Mouse (Mus musculus): ENCODE data around the gene Tmprss2. TPM values are rescaled to one million over a fixed set of nuclear protein-coding genes. Genes with fewer than 3 reads are reported as not detected.
A peak's percentile ranks its signal among the peaks of the same experiment; 100 is the strongest.
"Not testable (repeated sequence)": the region's sequence is repeated elsewhere in the genome, so short reads cannot be mapped to it uniquely, and the experiment has no call there.

Tmprss2 gene
- total RNA-seq, 2 experiments from 2014 or later: not detected

DNA sequence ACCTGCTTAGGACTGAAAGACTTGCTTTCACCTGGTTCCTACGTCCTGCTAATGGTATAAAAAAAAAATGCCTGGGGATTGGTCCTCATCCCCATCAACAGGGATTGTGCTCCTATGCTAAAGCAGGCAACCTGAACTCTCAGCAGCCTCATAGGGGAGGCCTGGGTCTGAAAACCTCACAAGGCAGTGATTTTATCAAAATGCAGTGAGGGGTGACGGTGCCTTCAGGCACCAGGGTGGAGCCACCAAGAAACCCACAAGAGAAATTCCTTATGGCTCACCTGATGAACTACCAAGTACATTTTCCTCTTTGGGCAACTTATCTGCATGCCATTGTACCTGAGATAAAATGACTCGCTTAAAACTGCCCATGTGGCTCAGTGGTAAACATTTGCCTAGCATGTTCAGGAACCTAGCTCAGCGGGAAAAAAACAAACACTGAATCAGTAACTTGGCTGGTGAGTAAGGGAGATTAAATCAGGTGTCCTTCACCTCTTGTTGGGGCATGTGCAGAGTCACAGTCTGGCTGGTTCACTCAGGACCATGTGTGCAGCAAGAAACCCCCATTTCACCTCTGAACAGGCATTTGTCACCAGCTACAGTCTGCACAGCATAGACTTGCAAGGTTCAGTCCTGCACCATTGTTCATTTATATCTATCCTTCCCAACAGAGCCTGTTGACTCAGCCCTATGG, 17.0 kb downstream of the Tmprss2 start:
- intact Hi-C loops (cut with DNase I): loop anchor here (5.0 kb wide), 1 partner anchor 152 kb away; no protein-coding TSS in a partner anchor

DNA sequence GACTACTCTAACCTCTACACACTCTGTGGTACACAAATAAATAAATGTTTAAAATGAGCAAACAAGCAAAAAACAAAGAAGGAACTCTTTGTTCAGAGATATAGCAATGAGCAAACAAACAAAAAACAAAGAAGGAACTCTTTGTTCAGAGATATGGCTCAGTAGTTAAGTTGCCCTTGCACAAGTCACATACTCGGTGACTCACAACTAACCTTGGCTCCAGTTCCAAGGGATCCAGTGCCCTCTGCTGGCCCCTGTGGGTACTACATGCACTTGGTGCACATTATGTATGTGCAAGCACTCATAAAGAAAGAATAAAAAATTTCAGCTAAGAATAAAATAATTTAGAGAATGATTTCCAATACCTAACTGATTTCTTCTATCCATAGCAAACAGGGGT, 17.9 kb downstream of the Tmprss2 start:
- DNase-seq (ENCODE audit: low spot score in 2 of 2): peak; percentile 72 to 79
- intact Hi-C loops (cut with DNase I): loop anchor here (5.0 kb wide), 1 partner anchor 151 kb away; no protein-coding TSS in a partner anchor

More for the DNA sequence above, 17.0 kb downstream of the Tmprss2 start:
- no peak for DNase-seq (ENCODE audit: low spot score in 2 of 2)

DNA sequence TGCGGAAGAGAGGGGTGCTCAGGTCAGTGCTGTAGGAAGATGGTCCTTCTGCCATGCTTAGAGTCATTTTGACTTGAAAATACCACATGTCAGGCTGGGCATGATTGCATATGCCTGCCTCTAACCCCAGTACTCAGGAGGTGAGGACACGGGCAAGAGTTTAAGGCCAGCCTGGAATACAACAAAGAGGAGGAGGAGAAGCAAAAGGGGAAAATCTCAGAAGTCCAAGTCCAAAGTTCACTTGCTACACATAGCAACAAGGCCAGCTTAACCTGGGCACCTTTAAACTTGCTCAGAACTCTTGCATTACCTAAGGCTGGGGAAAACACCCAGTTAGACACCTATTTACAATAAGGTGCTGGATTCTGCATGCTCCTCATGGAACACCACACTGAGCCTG, 19.5 kb downstream of the Tmprss2 start:
- DNase-seq (ENCODE audit: low spot score in 2 of 2): no peak
- intact Hi-C loops (cut with DNase I): loop anchor here (5.0 kb wide), 1 partner anchor 149 kb away; no protein-coding TSS in a partner anchor

DNA sequence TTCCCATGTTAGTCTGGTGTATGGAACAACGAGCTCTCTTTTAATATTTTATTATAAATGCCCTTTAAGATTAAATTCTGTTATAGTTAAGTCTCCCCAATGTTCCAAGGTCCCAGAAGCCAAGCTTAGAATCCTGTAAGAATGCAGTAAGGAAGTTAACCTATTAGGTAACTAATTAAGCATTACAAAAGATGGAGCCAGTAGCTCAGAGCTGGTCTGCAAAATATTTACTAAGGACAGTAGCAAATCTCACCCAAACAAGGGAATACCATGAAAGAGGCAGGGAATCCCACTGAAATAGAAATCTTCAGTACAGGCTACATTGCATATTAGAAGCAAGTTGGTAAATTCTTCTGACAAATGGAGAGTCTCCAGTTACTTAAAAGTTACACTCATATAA, 28.1 kb downstream of the Tmprss2 start:
- DNase-seq (ENCODE audit: low spot score in 2 of 2); intact Hi-C loops (cut with DNase I): not testable (repeated sequence)

DNA sequence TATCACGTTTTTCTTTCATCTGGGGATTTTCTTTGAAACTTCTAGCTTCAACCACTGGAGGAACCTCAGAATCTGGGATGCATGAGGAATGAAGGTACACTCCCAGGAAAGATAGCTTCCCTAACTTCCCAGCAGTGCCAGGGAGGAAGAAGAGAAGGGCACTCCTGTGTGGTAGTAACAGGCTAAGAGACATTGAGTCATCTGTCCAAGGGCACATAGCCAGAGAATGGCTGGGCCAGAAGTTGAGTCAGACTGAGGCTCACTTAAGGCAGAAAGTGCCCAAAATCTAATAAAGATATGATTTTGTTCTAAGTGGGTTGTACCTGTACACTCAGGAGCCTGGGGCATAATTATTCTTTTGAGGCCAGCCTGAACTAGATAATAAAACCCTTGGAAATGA, 41.6 kb downstream of the Tmprss2 start:
- no peak for DNase-seq (ENCODE audit: low spot score in 2 of 2)

DNA sequence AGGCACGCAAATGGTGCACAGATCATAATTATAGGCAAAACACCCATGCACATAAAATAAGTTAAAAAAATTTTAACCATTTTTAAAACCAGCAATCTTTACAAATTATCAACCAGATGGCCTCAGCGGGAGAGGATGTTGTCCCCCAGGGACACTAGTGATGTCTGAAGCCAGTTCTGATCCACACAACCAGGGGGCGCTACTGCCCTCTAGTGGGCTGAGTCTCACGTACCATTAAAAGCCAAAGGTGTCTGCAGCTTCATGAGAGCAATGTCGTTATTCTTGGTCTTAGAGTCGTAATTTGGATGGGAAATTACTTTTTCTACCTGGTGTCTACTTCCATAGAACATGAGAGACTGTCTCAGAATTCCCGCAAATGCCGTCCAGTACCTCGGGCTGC, 42.3 kb downstream of the Tmprss2 start:
- intact Hi-C loops (cut with DNase I): loop anchor here (5.0 to 10.0 kb wide), 2 partner anchors 126 to 254 kb away; no protein-coding TSS in a partner anchor

More for the DNA sequence above, 41.6 kb downstream of the Tmprss2 start:
- intact Hi-C loops (cut with DNase I): loop anchor here (5.0 to 10.0 kb wide), 2 partner anchors 127 to 255 kb away; no protein-coding TSS in a partner anchor

DNA sequence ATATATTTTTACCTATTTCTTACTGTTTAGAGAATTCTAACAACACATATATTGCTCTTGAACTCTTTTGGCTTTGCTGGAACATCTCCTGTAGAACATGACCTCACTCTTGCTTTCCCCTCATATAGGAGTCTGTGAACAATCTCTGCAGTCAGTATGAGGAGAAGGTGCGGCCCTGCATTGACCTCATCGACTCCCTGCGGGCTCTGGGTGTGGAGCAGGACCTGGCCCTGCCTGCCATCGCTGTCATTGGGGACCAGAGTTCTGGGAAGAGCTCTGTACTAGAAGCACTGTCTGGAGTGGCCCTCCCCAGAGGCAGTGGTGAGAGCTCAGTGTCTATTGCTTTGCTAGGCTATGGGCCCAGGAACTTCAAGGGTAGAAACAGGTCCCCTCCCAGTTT, 66.7 kb downstream of the Tmprss2 start:
- DNase-seq (ENCODE audit: low spot score in 2 of 2): no peak
- intact Hi-C loops (cut with DNase I): no loop called here

More for the DNA sequence above, 42.3 kb downstream of the Tmprss2 start:
- DNase-seq (ENCODE audit: low spot score in 2 of 2): peak; percentile 62 to 70

DNA sequence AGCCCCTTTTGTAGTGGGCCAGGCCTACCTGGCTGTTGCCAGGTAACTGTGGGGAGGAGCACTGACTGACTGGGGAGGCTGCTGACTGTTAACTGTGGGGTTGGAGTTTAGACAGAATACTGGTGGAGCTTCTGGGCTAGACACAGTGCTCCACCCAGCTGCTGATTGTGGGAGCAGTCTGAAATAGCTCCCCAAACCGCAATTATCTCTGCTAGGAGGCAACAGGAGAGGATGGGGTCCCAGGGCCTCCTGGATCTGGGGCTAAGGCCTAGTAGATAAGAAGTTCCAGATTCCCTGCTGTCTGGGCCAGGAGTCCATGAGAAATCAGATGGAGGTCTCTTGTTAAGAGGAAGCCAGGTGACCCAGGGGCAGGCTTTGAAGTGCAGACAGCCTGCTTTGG, 74.1 kb downstream of the Tmprss2 start:
- intact Hi-C loops (cut with DNase I): no loop called here
- no peak for DNase-seq (ENCODE audit: low spot score in 2 of 2)

DNA sequence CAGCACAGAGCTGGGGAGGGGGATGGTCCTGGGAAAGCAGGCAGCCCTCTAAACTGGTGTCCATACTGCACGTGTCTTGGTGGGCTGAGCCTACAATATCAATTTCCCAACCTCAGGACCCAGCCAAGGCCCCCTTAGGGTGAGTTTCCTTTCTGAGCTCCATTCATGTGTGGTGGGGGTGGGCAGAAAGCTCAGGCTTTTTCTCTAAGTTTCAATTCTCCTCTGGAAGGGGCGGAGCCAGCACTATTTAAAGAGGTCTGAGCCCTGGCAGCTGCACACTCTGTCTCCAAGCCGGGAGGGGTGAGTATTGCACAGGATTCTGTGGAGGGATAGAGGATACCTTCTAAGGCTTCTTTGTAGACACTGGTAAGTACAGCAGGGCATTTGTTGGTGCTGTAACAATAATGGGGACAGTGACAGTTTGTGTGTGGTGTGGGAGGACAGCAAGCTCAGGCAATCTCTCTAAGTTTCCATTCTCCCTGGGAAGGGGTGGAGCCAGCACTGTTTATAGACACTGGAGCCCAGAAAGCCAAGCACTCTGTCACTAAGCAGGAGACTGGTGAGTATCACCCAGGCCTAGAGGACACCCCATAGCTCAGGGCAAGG, 75.1 kb downstream of the Tmprss2 start:
- intact Hi-C loops (cut with DNase I): no loop called here

DNA sequence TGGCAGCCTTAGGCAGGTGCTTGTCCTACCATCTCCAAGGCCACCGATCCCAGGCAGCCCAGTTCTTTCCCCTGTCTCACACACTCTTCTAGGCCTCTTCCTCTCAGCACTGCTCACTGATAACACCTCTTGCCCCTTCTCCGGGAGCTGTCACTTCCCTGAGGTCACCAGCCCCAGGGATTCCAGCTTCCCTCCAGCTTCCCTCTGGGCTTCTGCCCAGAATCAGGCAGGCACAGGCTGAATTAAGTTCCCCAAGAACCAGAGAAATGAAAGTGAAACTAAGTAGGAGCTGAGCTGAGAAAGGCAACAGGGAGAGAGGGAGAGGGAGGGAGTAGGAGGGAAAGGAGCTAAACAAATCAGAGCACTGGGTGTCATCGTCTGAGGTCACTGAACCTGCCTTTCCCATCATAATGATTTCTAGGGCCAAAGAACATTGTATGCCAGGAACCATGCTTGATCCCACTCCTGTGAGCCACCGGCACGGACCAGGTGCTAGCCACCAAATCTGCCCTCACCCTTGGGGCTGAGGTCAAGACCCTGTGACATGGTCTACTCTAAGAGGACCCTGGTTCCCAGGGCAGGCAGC, 76.0 kb downstream of the Tmprss2 start:
- intact Hi-C loops (cut with DNase I): no loop called here
- DNase-seq (ENCODE audit: low spot score in 2 of 2): peak; percentile 34 to 70

More for the DNA sequence above, 75.1 kb downstream of the Tmprss2 start:
- peak; percentile 62 to 79 for DNase-seq (ENCODE audit: low spot score in 2 of 2)

DNA sequence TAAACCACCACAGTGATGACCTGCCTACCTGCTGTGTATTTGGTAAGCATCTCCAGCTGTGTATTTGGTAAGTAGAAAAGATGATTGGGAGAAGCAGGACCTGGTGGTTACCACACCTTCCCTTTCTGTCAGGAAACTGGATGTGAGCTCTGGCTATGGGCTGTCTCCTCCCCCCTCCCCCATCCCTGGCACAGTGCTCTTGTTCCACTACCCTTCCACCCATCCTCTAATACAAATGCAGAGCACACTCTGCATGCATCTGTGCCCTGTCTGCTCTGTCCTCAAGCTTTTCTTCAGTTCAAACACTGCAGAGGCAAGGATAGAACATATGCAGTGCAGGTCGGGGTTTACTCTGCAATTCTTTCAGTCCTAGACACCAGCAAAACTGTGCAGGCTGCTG, 76.5 kb downstream of the Tmprss2 start:
- DNase-seq (ENCODE audit: low spot score in 2 of 2): no peak
- intact Hi-C loops (cut with DNase I): no loop called here

DNA sequence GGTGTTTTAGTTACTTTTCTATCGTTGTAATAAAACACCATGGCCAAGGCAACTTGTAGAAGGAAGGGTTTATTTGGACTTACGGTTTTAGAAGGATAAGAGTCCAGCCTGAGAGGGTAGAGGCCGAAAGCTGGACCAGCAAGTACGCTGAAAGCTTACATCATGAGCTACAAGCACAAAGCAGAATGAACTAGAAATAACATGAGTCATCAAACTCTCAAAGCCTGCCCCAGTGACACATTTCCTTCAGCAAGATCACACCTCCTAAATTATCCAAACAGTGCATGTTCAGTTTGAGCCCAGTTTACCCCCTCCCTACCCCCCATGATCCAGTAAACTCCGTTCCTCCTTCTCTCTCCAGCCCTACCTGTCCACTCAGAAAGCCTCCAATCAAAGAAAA, 77.2 kb downstream of the Tmprss2 start:
- intact Hi-C loops (cut with DNase I): no loop called here
- no peak for DNase-seq (ENCODE audit: low spot score in 2 of 2)

DNA sequence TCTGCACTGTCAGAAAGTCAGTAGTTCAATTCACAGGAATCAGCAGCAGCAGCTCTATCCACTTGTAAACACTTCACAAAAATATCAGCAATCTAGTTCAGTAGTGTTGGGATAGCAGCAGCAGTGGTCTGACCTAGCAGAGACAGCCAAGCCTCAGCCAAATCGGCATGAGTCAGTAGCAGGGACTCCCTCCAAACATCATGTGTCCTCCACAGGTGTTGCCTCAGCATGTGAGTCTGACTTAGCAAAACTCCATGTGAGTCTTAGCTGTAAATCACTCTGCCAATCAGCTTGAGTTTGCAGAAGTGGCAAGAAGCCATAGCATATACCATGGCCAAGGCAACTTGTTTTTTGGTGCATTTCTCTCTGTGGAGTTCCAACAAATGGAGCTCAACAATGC, 77.9 kb downstream of the Tmprss2 start:
- intact Hi-C loops (cut with DNase I): no loop called here
- DNase-seq (ENCODE audit: low spot score in 2 of 2): no peak

DNA sequence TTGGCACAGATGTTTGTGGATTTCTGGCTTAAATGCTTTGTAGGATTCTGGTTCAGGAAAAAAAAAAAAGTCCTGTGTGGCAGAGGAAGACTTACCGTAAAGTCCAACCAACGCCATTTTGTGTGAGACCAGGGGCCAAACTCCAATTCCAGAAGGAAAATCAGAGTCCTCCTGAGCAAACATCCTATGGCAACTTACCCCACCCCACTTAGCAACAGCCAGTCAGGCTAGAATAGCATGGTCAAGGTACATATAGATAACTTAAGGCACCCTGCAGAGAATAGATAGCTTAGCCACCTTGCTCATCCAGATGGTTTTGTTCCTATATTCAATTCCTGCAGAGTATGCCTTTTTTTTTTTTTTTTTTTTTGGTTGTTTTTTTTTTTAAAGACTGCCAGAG, 81.8 kb downstream of the Tmprss2 start:
- no peak for DNase-seq (ENCODE audit: low spot score in 2 of 2)
- intact Hi-C loops (cut with DNase I): no loop called here

DNA sequence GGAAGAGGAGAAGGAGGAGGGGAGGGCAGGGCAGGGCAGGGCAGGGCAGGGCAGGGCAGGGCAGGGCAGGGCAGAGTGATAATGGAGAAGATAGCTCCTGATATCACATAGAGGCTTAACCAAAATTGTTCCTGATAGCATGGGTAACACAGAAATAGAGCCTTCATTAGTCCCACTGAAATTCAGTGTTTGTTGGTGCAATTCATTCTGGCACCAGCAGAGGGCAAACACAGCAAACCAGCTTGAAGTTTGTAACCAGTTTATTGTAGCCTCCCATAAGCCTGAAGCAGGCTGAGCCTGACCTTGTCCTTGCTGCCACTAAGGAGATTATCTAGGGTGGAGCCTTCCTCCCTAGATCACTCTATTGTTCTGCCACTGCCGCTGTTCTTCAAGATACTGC, 88.0 kb downstream of the Tmprss2 start:
- peak in 1 of 2 experiments; percentile 65 for DNase-seq (ENCODE audit: low spot score in 2 of 2)
- intact Hi-C loops (cut with DNase I): no loop called here

DNA sequence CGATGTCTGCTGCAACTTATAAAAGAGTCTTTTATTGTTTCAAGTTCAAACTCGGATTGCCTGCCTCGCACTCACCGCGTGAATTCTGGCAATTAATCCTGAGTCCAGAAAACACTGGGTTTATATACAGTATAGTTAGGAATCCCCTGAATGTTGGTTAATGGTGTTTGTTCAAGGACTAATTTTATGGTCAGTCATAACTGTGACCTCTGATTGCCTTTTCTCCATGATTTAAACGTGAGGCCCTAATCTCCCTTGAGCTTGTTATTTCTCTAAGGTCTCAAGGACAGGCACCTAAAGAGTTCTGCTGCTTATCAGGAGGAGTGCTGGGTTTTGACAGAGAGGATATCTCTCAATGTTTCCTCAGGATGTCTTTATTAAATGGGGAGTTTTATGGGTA, 89.0 kb downstream of the Tmprss2 start:
- intact Hi-C loops (cut with DNase I): no loop called here
- DNase-seq (ENCODE audit: low spot score in 2 of 2): no peak

DNA sequence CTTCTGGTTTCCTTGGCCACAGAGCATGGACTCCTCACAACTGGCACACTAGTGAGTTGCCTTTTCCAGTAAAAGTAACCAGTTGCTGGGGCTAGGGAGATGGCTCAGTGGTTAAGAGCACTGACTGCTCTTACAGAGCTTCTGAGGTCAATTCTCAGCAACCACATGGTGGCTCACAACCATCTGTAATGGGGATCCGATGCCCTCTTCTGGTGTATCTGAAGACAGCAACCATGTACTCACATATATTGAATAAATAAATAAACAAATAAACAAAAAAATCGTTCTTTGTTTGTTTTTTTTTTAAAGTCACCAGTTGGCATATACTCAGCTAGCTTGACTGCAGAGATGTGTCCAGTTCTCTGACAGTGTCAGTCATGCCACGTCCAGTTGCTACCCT, 94.7 kb downstream of the Tmprss2 start:
- no peak for DNase-seq (ENCODE audit: low spot score in 2 of 2)
- intact Hi-C loops (cut with DNase I): no loop called here
